Mouse (Mus musculus): ENCODE results near the gene Fmo4. TPM values are rescaled to one million over a fixed set of nuclear protein-coding genes. Genes with fewer than 3 reads are reported as not detected.
A peak's percentile ranks its signal among the peaks of the same experiment; 100 is the strongest.

Fmo4 gene
- polyA plus RNA-seq, 1 experiment from 2014 or later: 0.32 TPM

- Histone ChIP-seq H3K9me3 (replicated peaks; ENCODE audit: control insufficient read depth, low read length) (no peaks in the 10 kb centered on the region), H3K9ac (replicated peaks; ENCODE audit: low read length) (no peak overlapping the region), H3K4me2 (ENCODE audit: low read depth, low read length) (no peak overlapping the region), H3K27me3 (ENCODE audit: control insufficient read depth, insufficient read depth, low read length) (no peaks in the 10 kb centered on the region), H3K4me3 (ENCODE audit: low read depth, low read length) (no peak overlapping the region), H3K4me1 (ENCODE audit: control insufficient read depth, insufficient read depth, low read length) (no peaks in the 10 kb centered on the region), H3K36me3 (replicated peaks; ENCODE audit: control insufficient read depth, insufficient read depth, low read depth, low read length) (no peaks in the 10 kb centered on the region), H3K27ac (replicated peaks; ENCODE audit: low read depth, low read length) (no peak overlapping the region)
- DNase-seq (ENCODE audit: low spot score) (no peak), ATAC-seq (replicated peaks; ENCODE audit: insufficient number of reproducible peaks, low FRiP score, low TSS enrichment, low read depth) (no peak)
- 96% methylated on average over 6 of the region's 6 CpGs for WGBS
Measured at GRCm38 (mm10) chr1:162847554-162847953, 33.8 kb upstream of the Fmo4 start.

- Histone ChIP-seq H3K36me3 (replicated peaks; ENCODE audit: control insufficient read depth, insufficient read depth, low read depth, low read length) (no peaks in the 10 kb centered on the region), H3K4me1 (ENCODE audit: control insufficient read depth, insufficient read depth, low read length) (no peaks in the 10 kb centered on the region), H3K4me2 (ENCODE audit: low read depth, low read length) (no peak overlapping the region), H3K9ac (replicated peaks; ENCODE audit: low read length) (no peak overlapping the region), H3K4me3 (ENCODE audit: low read depth, low read length) (no peak overlapping the region), H3K27ac (replicated peaks; ENCODE audit: low read depth, low read length) (no peak overlapping the region), H3K27me3 (ENCODE audit: control insufficient read depth, insufficient read depth, low read length) (no peaks in the 10 kb centered on the region), H3K9me3 (replicated peaks; ENCODE audit: control insufficient read depth, low read length) (no peaks in the 10 kb centered on the region)
- WGBS: 95% methylated on average over 9 of the region's 9 CpGs
- no peak for ATAC-seq (replicated peaks; ENCODE audit: insufficient number of reproducible peaks, low FRiP score, low TSS enrichment, low read depth)
- DNase-seq (ENCODE audit: low spot score): no peak
Measured at GRCm38 (mm10) chr1:162840211-162840610, 26.4 kb upstream of the Fmo4 start.

- no peak overlapping the region for H3K4me2 ChIP-seq (ENCODE audit: low read depth, low read length)
- no peak overlapping the region for H3K9ac ChIP-seq (replicated peaks; ENCODE audit: low read length)
- no peaks in the 10 kb centered on the region for H3K9me3 ChIP-seq (replicated peaks; ENCODE audit: control insufficient read depth, low read length)
- H3K27ac ChIP-seq (replicated peaks; ENCODE audit: low read depth, low read length): no peak overlapping the region
- no peaks in the 10 kb centered on the region for H3K4me1 ChIP-seq (ENCODE audit: control insufficient read depth, insufficient read depth, low read length)
- no peak for DNase-seq (ENCODE audit: low spot score)
- WGBS: 91% methylated on average over 6 of the region's 6 CpGs
- no peak for ATAC-seq (replicated peaks; ENCODE audit: insufficient number of reproducible peaks, low FRiP score, low TSS enrichment, low read depth)
- no peak overlapping the region for H3K4me3 ChIP-seq (ENCODE audit: low read depth, low read length)
- no peaks in the 10 kb centered on the region for H3K36me3 ChIP-seq (replicated peaks; ENCODE audit: control insufficient read depth, insufficient read depth, low read depth, low read length)
- H3K27me3 ChIP-seq (ENCODE audit: control insufficient read depth, insufficient read depth, low read length): no peaks in the 10 kb centered on the region
Measured at GRCm38 (mm10) chr1:162838976-162839375, 25.2 kb upstream of the Fmo4 start.

- DNase-seq (ENCODE audit: low spot score) (no peak), ATAC-seq (replicated peaks; ENCODE audit: insufficient number of reproducible peaks, low FRiP score, low TSS enrichment, low read depth) (no peak)
- no peaks in the 10 kb centered on the region for H3K4me1 ChIP-seq (ENCODE audit: control insufficient read depth, insufficient read depth, low read length)
- H3K9me3 ChIP-seq (replicated peaks; ENCODE audit: control insufficient read depth, low read length): no peaks in the 10 kb centered on the region
- no peak overlapping the region for H3K27ac ChIP-seq (replicated peaks; ENCODE audit: low read depth, low read length)
- no peak overlapping the region for H3K4me2 ChIP-seq (ENCODE audit: low read depth, low read length)
- H3K27me3 ChIP-seq (ENCODE audit: control insufficient read depth, insufficient read depth, low read length): no peaks in the 10 kb centered on the region
- WGBS: 70% methylated on average over 5 of the region's 5 CpGs
- H3K36me3 ChIP-seq (replicated peaks; ENCODE audit: control insufficient read depth, insufficient read depth, low read depth, low read length): no peaks in the 10 kb centered on the region
- no peak overlapping the region for H3K4me3 ChIP-seq (ENCODE audit: low read depth, low read length)
- no peak overlapping the region for H3K9ac ChIP-seq (replicated peaks; ENCODE audit: low read length)
Measured at GRCm38 (mm10) chr1:162834342-162834741, 20.6 kb upstream of the Fmo4 start.

GRCm38 (mm10) chr1:162832574-162832953, 18.8 kb upstream of the Fmo4 start:
- 39% methylated on average over 5 of the region's 5 CpGs for WGBS
- H3K27me3 ChIP-seq (ENCODE audit: control insufficient read depth, insufficient read depth, low read length): no peaks in the 10 kb centered on the region
- no peak overlapping the region for H3K9ac ChIP-seq (replicated peaks; ENCODE audit: low read length)
- H3K27ac ChIP-seq (replicated peaks; ENCODE audit: low read depth, low read length): no peak overlapping the region
- ATAC-seq (replicated peaks; ENCODE audit: insufficient number of reproducible peaks, low FRiP score, low TSS enrichment, low read depth) (peak; percentile 29; the same call in 1 of the 2 replicates), DNase-seq (ENCODE audit: low spot score) (no peak)
- no peaks in the 10 kb centered on the region for H3K36me3 ChIP-seq (replicated peaks; ENCODE audit: control insufficient read depth, insufficient read depth, low read depth, low read length)
- no peak overlapping the region for H3K4me2 ChIP-seq (ENCODE audit: low read depth, low read length)
- H3K4me3 ChIP-seq (ENCODE audit: low read depth, low read length): no peak overlapping the region
- no peaks in the 10 kb centered on the region for H3K4me1 ChIP-seq (ENCODE audit: control insufficient read depth, insufficient read depth, low read length)
- no peaks in the 10 kb centered on the region for H3K9me3 ChIP-seq (replicated peaks; ENCODE audit: control insufficient read depth, low read length)

- Histone ChIP-seq H3K4me3 (ENCODE audit: low read depth, low read length) (no peak overlapping the region), H3K9ac (replicated peaks; ENCODE audit: low read length) (0 out of 2 replicates have a peak overlapping the region, but pooled peaks have one; percentile 28), H3K4me1 (ENCODE audit: control insufficient read depth, insufficient read depth, low read length) (no peaks in the 10 kb centered on the region), H3K27ac (replicated peaks; ENCODE audit: low read depth, low read length) (0 out of 2 replicates have a peak overlapping the region, but pooled peaks have one; percentile 35), H3K4me2 (ENCODE audit: low read depth, low read length) (no peak overlapping the region), H3K9me3 (replicated peaks; ENCODE audit: control insufficient read depth, low read length) (no peaks in the 10 kb centered on the region), H3K27me3 (ENCODE audit: control insufficient read depth, insufficient read depth, low read length) (no peaks in the 10 kb centered on the region), H3K36me3 (replicated peaks; ENCODE audit: control insufficient read depth, insufficient read depth, low read depth, low read length) (no peaks in the 10 kb centered on the region)
- DNase-seq (ENCODE audit: low spot score): peak; percentile 63
- WGBS: 4% methylated on average over 5 of the region's 5 CpGs
- ATAC-seq (replicated peaks; ENCODE audit: insufficient number of reproducible peaks, low FRiP score, low TSS enrichment, low read depth): peak; percentile 94
Measured at GRCm38 (mm10) chr1:162831838-162832573, 18.2 kb upstream of the Fmo4 start.

- Histone ChIP-seq H3K27me3 (ENCODE audit: control insufficient read depth, insufficient read depth, low read length) (no peaks in the 10 kb centered on the region), H3K4me2 (ENCODE audit: low read depth, low read length) (no peak overlapping the region), H3K27ac (replicated peaks; ENCODE audit: low read depth, low read length) (no peak overlapping the region), H3K9ac (replicated peaks; ENCODE audit: low read length) (no peak overlapping the region), H3K36me3 (replicated peaks; ENCODE audit: control insufficient read depth, insufficient read depth, low read depth, low read length) (no peaks in the 10 kb centered on the region), H3K4me3 (ENCODE audit: low read depth, low read length) (no peak overlapping the region), H3K9me3 (replicated peaks; ENCODE audit: control insufficient read depth, low read length) (no peaks in the 10 kb centered on the region), H3K4me1 (ENCODE audit: control insufficient read depth, insufficient read depth, low read length) (no peaks in the 10 kb centered on the region)
- DNase-seq (ENCODE audit: low spot score): no peak
- no peak for ATAC-seq (replicated peaks; ENCODE audit: insufficient number of reproducible peaks, low FRiP score, low TSS enrichment, low read depth)
- WGBS: 96% methylated on average over 5 of the region's 5 CpGs
Measured at GRCm38 (mm10) chr1:162819280-162819679, 5.5 kb upstream of the Fmo4 start.

GRCm38 (mm10) chr1:162815381-162816127, 1.8 kb upstream of the Fmo4 start:
- no peaks in the 10 kb centered on the region for H3K27me3 ChIP-seq (ENCODE audit: control insufficient read depth, insufficient read depth, low read length)
- no peaks in the 10 kb centered on the region for H3K4me1 ChIP-seq (ENCODE audit: control insufficient read depth, insufficient read depth, low read length)
- H3K36me3 ChIP-seq (replicated peaks; ENCODE audit: control insufficient read depth, insufficient read depth, low read depth, low read length): no peaks in the 10 kb centered on the region
- H3K4me3 ChIP-seq (ENCODE audit: low read depth, low read length): no peak overlapping the region
- H3K9ac ChIP-seq (replicated peaks; ENCODE audit: low read length): no peak overlapping the region
- ATAC-seq (replicated peaks; ENCODE audit: insufficient number of reproducible peaks, low FRiP score, low TSS enrichment, low read depth) (no peak), DNase-seq (ENCODE audit: low spot score) (no peak)
- H3K9me3 ChIP-seq (replicated peaks; ENCODE audit: control insufficient read depth, low read length): no peaks in the 10 kb centered on the region
- H3K27ac ChIP-seq (replicated peaks; ENCODE audit: low read depth, low read length): no peak overlapping the region
- WGBS: 81% methylated on average over 10 of the region's 10 CpGs
- H3K4me2 ChIP-seq (ENCODE audit: low read depth, low read length): no peak overlapping the region

All from embryonic facial prominence, embryonic 11.5 days (tissue).